Mouse (Mus musculus) heart, embryonic 11.5 days (tissue): Measurements from ENCODE around the gene Sema6d. TPM values are rescaled to one million over a fixed set of nuclear protein-coding genes. Genes with fewer than 3 reads are reported as not detected.

Experiments
- ATAC-seq: fragments of 200-750 bp; cut with Nextera tagmentation; replicated peaks from 2 replicates; pipeline ENCODE4 v1.8.0; 2017; ENCODE audit warnings: moderate library complexity; ENCODE audit not compliant: insufficient number of reproducible peaks, low FRiP score, low TSS enrichment
- H3K27ac ChIP-seq: fragments of 300-500 bp; sonication (generic); 2 replicates; pipeline ENCODE4 v1.5.1; 2014; ENCODE audit warnings: mild to moderate bottlenecking, low read depth, low read length
- H3K27me3 ChIP-seq: fragments of 300-500 bp; sonication (generic); 2 replicates; pipeline ENCODE4 v1.6.1; 2014; ENCODE audit warnings: mild to moderate bottlenecking, low read length, mixed read lengths; ENCODE audit not compliant: control insufficient read depth, insufficient read depth
- H3K36me3 ChIP-seq: fragments of 300-500 bp; sonication (generic); 2 replicates; pipeline ENCODE4 v1.6.1; 2014; ENCODE audit warnings: mild to moderate bottlenecking, low read length, moderate library complexity, mixed read lengths; ENCODE audit not compliant: control insufficient read depth, insufficient read depth
- H3K4me1 ChIP-seq: fragments of 300-500 bp; sonication (generic); 2 replicates; pipeline ENCODE4 v1.6.1; 2014; ENCODE audit warnings: low read length; ENCODE audit not compliant: control insufficient read depth, insufficient read depth
- H3K4me2 ChIP-seq: fragments of 300-500 bp; sonication (generic); 2 replicates; pipeline ENCODE4 v1.6.1; 2014; ENCODE audit warnings: mild to moderate bottlenecking, moderate library complexity
- H3K4me3 ChIP-seq: fragments of 300-500 bp; sonication (generic); 2 replicates; pipeline ENCODE4 v1.5.1; 2014; ENCODE audit warnings: low read depth, low read length
- H3K9ac ChIP-seq: fragments of 300-500 bp; sonication (generic); 2 replicates; pipeline ENCODE4 v1.6.1; 2014; ENCODE audit warnings: mild to moderate bottlenecking, low read depth, low read length, moderate library complexity
- H3K9me3 ChIP-seq: fragments of 300-500 bp; sonication (generic); replicated peaks from 2 replicates; pipeline ENCODE4 v1.6.1; 2016; ENCODE audit warnings: low read length; ENCODE audit not compliant: control insufficient read depth
- WGBS: fragments of 180-500 bp; shearing (Covaris S2); extraction: QIAGEN DNeasy Blood & Tissue Kit; methylation state at CpG from one replicate; pipeline ENCODE4 v1.1.7; 2014; ENCODE audit not compliant: insufficient replicate concordance; 5-methylcytosine and 5-hydroxymethylcytosine counted together
- polyA plus RNA-seq: library from polyadenylated mRNA; unstranded; fragments of >200 nt; fragmentation: Nextera tagmentation; extraction: Ambion mirVana; gene quantifications from 2 replicates; pipeline ENCODE4 v1.2.1, GENCODE M21; 2014

The Sema6d gene
- polyA plus RNA-seq, 1 experiment from 2014 or later, result 24.9 TPM

GRCm38 (mm10) chr2:124620470-124620869 lies 530.7 kb downstream of the Sema6d start:
- no peak overlapping the region for H3K9ac ChIP-seq
- H3K4me1 ChIP-seq, result peaks cover 39% of the 10 kb centered on the region
- ATAC-seq, result no peak
- H3K9me3 ChIP-seq, result no peaks in the 10 kb centered on the region
- H3K27me3 ChIP-seq, result no peaks in the 10 kb centered on the region
- 39% methylated on average over 6 of the region's 6 CpGs for WGBS
- no peaks in the 10 kb centered on the region for H3K36me3 ChIP-seq
- H3K4me2 ChIP-seq, result no peak overlapping the region
- no peak overlapping the region for H3K4me3 ChIP-seq
- no peak overlapping the region for H3K27ac ChIP-seq

- Histone ChIP-seq H3K9me3 (no peaks in the 10 kb centered on the region), H3K27me3 (no peaks in the 10 kb centered on the region), H3K27ac (no peak overlapping the region), H3K4me2 (no peak overlapping the region), H3K4me3 (no peak overlapping the region), H3K9ac (no peak overlapping the region), H3K4me1 (peaks cover 25% of the 10 kb centered on the region), H3K36me3 (no peaks in the 10 kb centered on the region; the same call in 1 of the 2 replicates)
- 71% methylated on average over 6 of the region's 6 CpGs for WGBS
- ATAC-seq, result no peak
Observed at GRCm38 (mm10) chr2:124621972-124622621, 532.3 kb downstream of the Sema6d start.

GRCm38 (mm10) chr2:124624247-124624929 lies 534.6 kb downstream of the Sema6d start:
- no peaks in the 10 kb centered on the region for H3K27me3 ChIP-seq
- 86% methylated on average over 10 of the region's 10 CpGs for WGBS
- no peaks in the 10 kb centered on the region; the same call in 1 of the 2 replicates for H3K36me3 ChIP-seq
- H3K27ac ChIP-seq, result no peak overlapping the region
- H3K4me2 ChIP-seq, result no peak overlapping the region
- no peak overlapping the region for H3K9ac ChIP-seq
- no peak overlapping the region for H3K4me3 ChIP-seq
- peaks cover 5% of the 10 kb centered on the region; the same call in 1 of the 2 replicates for H3K4me1 ChIP-seq
- no peaks in the 10 kb centered on the region for H3K9me3 ChIP-seq
- ATAC-seq, result no peak

- 77% methylated on average over 7 of the region's 7 CpGs for WGBS
- Histone ChIP-seq H3K36me3 (no peaks in the 10 kb centered on the region; the same call in 1 of the 2 replicates), H3K4me1 (0 out of 2 replicates have a peak, but pooled peaks cover 2% of the 10 kb centered on the region), H3K27me3 (no peaks in the 10 kb centered on the region), H3K4me2 (no peak overlapping the region), H3K27ac (no peak overlapping the region), H3K4me3 (no peak overlapping the region), H3K9me3 (no peaks in the 10 kb centered on the region), H3K9ac (no peak overlapping the region)
- ATAC-seq, result no peak
Observed at GRCm38 (mm10) chr2:124626425-124626824, 536.7 kb downstream of the Sema6d start.

- Histone ChIP-seq H3K27ac (no peak overlapping the region), H3K9ac (no peak overlapping the region), H3K36me3 (no peaks in the 10 kb centered on the region; the same call in 1 of the 2 replicates), H3K4me1 (0 out of 2 replicates have a peak, but pooled peaks cover 2% of the 10 kb centered on the region), H3K9me3 (no peaks in the 10 kb centered on the region), H3K4me3 (no peak overlapping the region), H3K27me3 (no peaks in the 10 kb centered on the region), H3K4me2 (no peak overlapping the region)
- ATAC-seq, result no peak
- whole genome bisulfite sequencing, result 76% methylated on average over 5 of the region's 5 CpGs
Observed at GRCm38 (mm10) chr2:124627664-124628063, 537.9 kb downstream of the Sema6d start.

- no peaks in the 10 kb centered on the region for H3K9me3 ChIP-seq
- peaks cover 8% of the 10 kb centered on the region; the same call in 1 of the 2 replicates for H3K4me1 ChIP-seq
- no peaks in the 10 kb centered on the region; the same call in 1 of the 2 replicates for H3K36me3 ChIP-seq
- H3K27me3 ChIP-seq, result no peaks in the 10 kb centered on the region
- H3K27ac ChIP-seq, result no peak overlapping the region
- H3K9ac ChIP-seq, result no peak overlapping the region
- H3K4me3 ChIP-seq, result no peak overlapping the region
- no peak overlapping the region for H3K4me2 ChIP-seq
- 88% methylated on average over 7 of the region's 7 CpGs for WGBS
- ATAC-seq, result no peak
Observed at GRCm38 (mm10) chr2:124628701-124629100, 538.9 kb downstream of the Sema6d start.

GRCm38 (mm10) chr2:124634400-124634998 lies 544.7 kb downstream of the Sema6d start:
- ATAC-seq, result no peak
- Histone ChIP-seq H3K4me3 (no peak overlapping the region), H3K27ac (no peak overlapping the region), H3K9ac (no peak overlapping the region), H3K4me2 (no peak overlapping the region), H3K27me3 (no peaks in the 10 kb centered on the region), H3K36me3 (no peaks in the 10 kb centered on the region), H3K4me1 (peaks cover 33% of the 10 kb centered on the region), H3K9me3 (no peaks in the 10 kb centered on the region)
- 80% methylated on average over 7 of the region's 7 CpGs for WGBS

- H3K36me3 ChIP-seq, result no peaks in the 10 kb centered on the region
- no peaks in the 10 kb centered on the region for H3K9me3 ChIP-seq
- WGBS, result 73% methylated on average over 8 of the region's 8 CpGs
- no peaks in the 10 kb centered on the region for H3K27me3 ChIP-seq
- peaks cover 36% of the 10 kb centered on the region for H3K4me1 ChIP-seq
- H3K4me2 ChIP-seq, result no peak overlapping the region
- no peak overlapping the region for H3K4me3 ChIP-seq
- H3K9ac ChIP-seq, result no peak overlapping the region
- no peak overlapping the region for H3K27ac ChIP-seq
- no peak for ATAC-seq
Observed at GRCm38 (mm10) chr2:124635271-124635865, 545.6 kb downstream of the Sema6d start.
